Mouse (Mus musculus): ENCODE data around the gene Xpnpep1.
A peak's percentile ranks its signal among the peaks of the same experiment; 100 is the strongest.

The Xpnpep1 gene

GRCm38 (mm10) chr19:52992880-52993440 is 47.1 kb downstream of the Xpnpep1 start:
- DNase-seq (ENCODE audit: low spot score in 2 of 2), result peak in 1 of 2 experiments; percentile 56

GRCm38 (mm10) chr19:52991924-52992323 is 48.1 kb downstream of the Xpnpep1 start:
- DNase-seq (ENCODE audit: low spot score in 2 of 2), result no peak

GRCm38 (mm10) chr19:52979020-52979711 is 60.8 kb downstream of the Xpnpep1 start:
- DNase-seq (ENCODE audit: low spot score in 2 of 2), result no peak

- DNase-seq (ENCODE audit: low spot score in 2 of 2), result peak; percentile 81 to 85
These were observed 64.3 kb downstream of the Xpnpep1 start for GRCm38 (mm10) chr19:52975564-52976185.

GRCm38 (mm10) chr19:52966339-52966738 is 73.7 kb downstream of the Xpnpep1 start:
- DNase-seq (ENCODE audit: low spot score in 2 of 2), result no peak

GRCm38 (mm10) chr19:52962745-52963144 is 77.3 kb downstream of the Xpnpep1 start:
- DNase-seq (ENCODE audit: low spot score in 2 of 2), result no peak

- DNase-seq (ENCODE audit: low spot score in 2 of 2), result peak; percentile 67 to 81
These were observed 117.1 kb downstream of the Xpnpep1 start for GRCm38 (mm10) chr19:52922678-52923495.

- no peak for DNase-seq (ENCODE audit: low spot score in 2 of 2)
These were observed 135.8 kb downstream of the Xpnpep1 start for GRCm38 (mm10) chr19:52904182-52904581.

- DNase-seq (ENCODE audit: low spot score in 2 of 2), result no peak
These were observed 148.1 kb downstream of the Xpnpep1 start for GRCm38 (mm10) chr19:52891807-52892442.

Measured in cerebellum, postnatal 4 days (tissue).